Mouse (Mus musculus) hindbrain, embryonic 13.5 days (tissue): ENCODE data around the gene 4930524J08Rik. TPM values are rescaled to one million over a fixed set of nuclear protein-coding genes. Genes with fewer than 3 reads are reported as not detected.
A peak's percentile ranks its signal among the peaks of the same experiment; 100 is the strongest.

Experiments used
- ATAC-seq: fragments of 200-750 bp; cut with Nextera tagmentation; 2 replicates; pipeline ENCODE4 v1.8.0; 2017; ENCODE audit warnings: moderate TSS enrichment; ENCODE audit not compliant: low FRiP score
- H3K27ac ChIP-seq: fragments of 300-500 bp; sonication (generic); 2 replicates; pipeline ENCODE4 v1.5.1; 2015; ENCODE audit warnings: inconsistent platforms, mild to moderate bottlenecking, moderate library complexity
- H3K27me3 ChIP-seq: fragments of 300-500 bp; sonication (generic); 2 replicates; pipeline ENCODE4 v1.6.1; 2015; ENCODE audit warnings: mild to moderate bottlenecking, inconsistent platforms
- H3K36me3 ChIP-seq: fragments of 300-500 bp; sonication (generic); 2 replicates; pipeline ENCODE4 v1.6.1; 2015; ENCODE audit warnings: mild to moderate bottlenecking, inconsistent platforms
- H3K4me1 ChIP-seq: fragments of 300-500 bp; sonication (generic); replicated peaks from 2 replicates; pipeline ENCODE4 v1.6.1; 2015; ENCODE audit warnings: inconsistent platforms
- H3K4me2 ChIP-seq: fragments of 300-500 bp; sonication (generic); 2 replicates; pipeline ENCODE4 v1.6.1; 2015; ENCODE audit warnings: inconsistent platforms, mild to moderate bottlenecking, moderate library complexity
- H3K4me3 ChIP-seq: fragments of 300-500 bp; sonication (generic); 2 replicates; pipeline ENCODE4 v1.5.1; 2015; ENCODE audit warnings: mild to moderate bottlenecking, inconsistent platforms
- H3K9ac ChIP-seq: fragments of 300-500 bp; sonication (generic); 2 replicates; pipeline ENCODE4 v1.6.1; 2015; ENCODE audit warnings: mild to moderate bottlenecking, inconsistent platforms
- H3K9me3 ChIP-seq: fragments of 300-500 bp; sonication (generic); 2 replicates; pipeline ENCODE4 v1.6.1; 2016; ENCODE audit warnings: inconsistent platforms
- WGBS: fragments of 180-500 bp; shearing (Covaris S2); methylation state at CpG from one replicate; pipeline ENCODE4 v1.1.7; 2015; 5-methylcytosine and 5-hydroxymethylcytosine counted together
- polyA plus RNA-seq: library from polyadenylated mRNA; unstranded; fragments of >200 nt; fragmentation: Nextera tagmentation; extraction: Ambion mirVana; gene quantifications from 2 replicates; pipeline ENCODE4 v1.2.1, GENCODE M21; 2015

4930524J08Rik gene
- polyA plus RNA-seq: 3.9 and 4.0 TPM in 2 replicates

DNA sequence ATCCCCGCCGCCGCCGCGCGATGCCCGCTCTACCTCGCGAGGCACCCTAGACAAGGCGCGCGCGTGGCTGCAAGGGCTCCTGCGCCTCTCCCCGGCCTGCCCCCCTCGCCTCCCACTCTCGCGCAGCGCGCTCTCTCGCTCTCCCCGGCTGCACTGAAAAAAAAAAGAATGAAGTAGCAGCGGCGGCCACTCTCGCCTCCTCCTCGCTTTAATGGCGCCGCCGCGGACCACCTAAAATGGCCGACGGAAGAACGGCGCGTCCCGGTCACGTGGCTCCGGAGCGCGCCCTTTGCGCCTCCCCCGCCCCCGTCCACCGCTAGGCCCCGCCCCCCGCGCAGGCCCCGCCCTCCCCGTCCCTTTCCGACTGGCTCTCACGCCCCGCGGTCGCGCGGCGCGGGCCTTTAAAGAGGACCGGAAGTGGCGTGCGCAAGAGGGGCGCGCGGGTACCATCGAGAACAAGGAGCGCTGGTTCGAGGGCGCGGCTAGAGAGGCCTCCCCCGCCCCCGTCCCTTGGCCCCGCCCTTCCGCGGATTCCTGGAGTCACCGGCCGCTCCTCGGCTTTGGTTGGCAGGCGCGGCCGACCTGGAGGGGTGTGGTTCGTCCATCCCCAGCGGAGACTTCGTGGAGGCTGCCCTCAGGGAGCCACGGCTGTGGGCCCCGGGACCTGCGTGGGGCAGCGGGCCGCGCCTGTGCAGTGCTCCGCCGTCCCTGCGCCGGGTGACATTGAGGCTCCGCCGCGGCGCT lies at the start of gene 4930524J08Rik, which contains the start of gene Hnrnpd:
4930524J08Rik (plus strand) TSS at position 363 of the 744 bp plus-strand sequence.
Hnrnpd (minus strand) TSS at position 240 of the 744 bp plus-strand sequence.
- WGBS: under 1% methylated on average over 90 of the region's 97 CpGs
- no peaks in the 10 kb centered on the region for H3K9me3 ChIP-seq
- 0 out of 2 replicates have a peak, but pooled peaks cover 4% of the 10 kb centered on the region for H3K36me3 ChIP-seq
- ATAC-seq: peak; percentile 98
- H3K27me3 ChIP-seq: no peaks in the 10 kb centered on the region
- H3K4me2 ChIP-seq: peak within 1 kb of the TSS; percentile 90
- peaks cover 32% of the 10 kb centered on the region for H3K4me1 ChIP-seq
- H3K9ac ChIP-seq: peak within 1 kb of the TSS; percentile 99
- peak within 1 kb of the TSS; percentile 94 for H3K4me3 ChIP-seq
- peak within 1 kb of the TSS; percentile 99 for H3K27ac ChIP-seq

DNA sequence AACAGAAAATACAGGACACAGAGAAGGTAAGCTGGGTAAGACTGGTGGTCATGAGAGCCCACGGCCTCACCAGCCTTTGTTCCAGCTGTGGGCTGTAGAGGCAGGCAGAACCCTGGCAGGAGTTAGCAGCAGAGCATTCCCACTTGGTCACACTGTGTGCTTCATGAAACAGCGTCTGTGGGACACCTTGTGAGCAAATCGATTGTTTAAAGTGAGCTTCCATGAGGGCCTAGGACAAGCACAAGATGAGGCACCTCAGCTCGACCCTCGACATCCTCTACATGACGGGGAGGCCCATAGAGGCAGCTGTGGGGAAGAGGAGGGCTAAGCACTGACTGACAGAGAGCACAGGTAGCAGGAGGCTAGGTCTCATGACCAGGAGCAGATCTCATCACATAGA lies 47.0 kb upstream of the 4930524J08Rik start:
- no peak overlapping the region for H3K27ac ChIP-seq
- 89% methylated on average over 6 of the region's 6 CpGs for WGBS
- H3K4me2 ChIP-seq: no peak overlapping the region
- H3K36me3 ChIP-seq: no peaks in the 10 kb centered on the region
- no peak for ATAC-seq
- H3K9me3 ChIP-seq: no peaks in the 10 kb centered on the region
- H3K4me1 ChIP-seq: no peaks in the 10 kb centered on the region
- no peaks in the 10 kb centered on the region for H3K27me3 ChIP-seq
- no peak overlapping the region for H3K9ac ChIP-seq
- no peak overlapping the region for H3K4me3 ChIP-seq

DNA sequence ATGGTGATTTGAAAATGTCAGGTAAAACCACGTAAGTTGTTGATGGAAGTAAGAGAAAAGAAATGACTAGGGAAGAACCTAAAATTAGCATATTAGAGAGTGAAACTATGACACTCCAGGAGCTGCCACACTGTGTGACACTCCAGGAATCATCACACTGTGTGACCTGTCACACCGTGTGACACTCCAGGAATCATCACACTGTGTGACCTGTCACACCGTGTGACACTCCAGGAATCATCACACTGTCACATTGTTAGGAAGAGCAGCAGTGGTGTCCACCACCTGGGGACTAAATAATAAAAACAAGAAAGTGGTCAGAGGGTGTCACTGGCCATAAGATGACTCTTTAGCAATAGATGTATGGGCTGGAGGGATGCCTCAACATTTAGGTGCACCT lies 39.4 kb upstream of the 4930524J08Rik start:
- 72% methylated on average over 3 of the region's 3 CpGs for WGBS
- Histone ChIP-seq H3K9me3 (peaks cover 8% of the 10 kb centered on the region; the same call in 1 of the 2 replicates), H3K4me3 (no peak overlapping the region), H3K9ac (no peak overlapping the region), H3K4me1 (peaks cover 3% of the 10 kb centered on the region; the same call in 1 of the 2 replicates), H3K36me3 (peaks cover 4% of the 10 kb centered on the region; the same call in 1 of the 2 replicates), H3K27ac (no peak overlapping the region), H3K4me2 (no peak overlapping the region), H3K27me3 (no peaks in the 10 kb centered on the region)
- ATAC-seq: no peak

DNA sequence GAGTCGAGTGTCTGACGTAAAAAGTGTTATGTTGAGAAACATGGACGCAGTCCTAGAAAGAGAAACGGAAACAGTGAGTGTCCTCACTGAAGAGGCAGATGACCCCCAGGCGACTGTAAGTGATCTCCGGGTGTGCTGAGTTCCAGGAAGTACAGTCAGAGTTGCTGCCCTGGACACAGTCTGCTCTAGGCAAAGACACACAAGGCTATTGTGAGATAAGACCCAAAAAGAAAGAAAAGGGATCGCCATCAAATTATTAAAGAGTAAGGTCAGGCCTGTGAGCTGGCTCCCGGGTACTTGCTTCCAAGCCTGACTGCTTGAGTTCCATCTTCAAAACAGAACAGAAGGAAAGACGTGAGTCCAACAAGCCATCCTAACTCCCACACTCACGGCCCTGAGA lies 37.6 kb upstream of the 4930524J08Rik start:
- Histone ChIP-seq H3K27me3 (no peaks in the 10 kb centered on the region), H3K4me2 (no peak overlapping the region), H3K9ac (no peak overlapping the region), H3K36me3 (peaks cover 22% of the 10 kb centered on the region), H3K4me1 (peaks cover 3% of the 10 kb centered on the region; the same call in 1 of the 2 replicates), H3K4me3 (no peak overlapping the region), H3K9me3 (peaks cover 18% of the 10 kb centered on the region), H3K27ac (no peak overlapping the region)
- WGBS: 79% methylated on average over 10 of the region's 10 CpGs
- ATAC-seq: no peak

DNA sequence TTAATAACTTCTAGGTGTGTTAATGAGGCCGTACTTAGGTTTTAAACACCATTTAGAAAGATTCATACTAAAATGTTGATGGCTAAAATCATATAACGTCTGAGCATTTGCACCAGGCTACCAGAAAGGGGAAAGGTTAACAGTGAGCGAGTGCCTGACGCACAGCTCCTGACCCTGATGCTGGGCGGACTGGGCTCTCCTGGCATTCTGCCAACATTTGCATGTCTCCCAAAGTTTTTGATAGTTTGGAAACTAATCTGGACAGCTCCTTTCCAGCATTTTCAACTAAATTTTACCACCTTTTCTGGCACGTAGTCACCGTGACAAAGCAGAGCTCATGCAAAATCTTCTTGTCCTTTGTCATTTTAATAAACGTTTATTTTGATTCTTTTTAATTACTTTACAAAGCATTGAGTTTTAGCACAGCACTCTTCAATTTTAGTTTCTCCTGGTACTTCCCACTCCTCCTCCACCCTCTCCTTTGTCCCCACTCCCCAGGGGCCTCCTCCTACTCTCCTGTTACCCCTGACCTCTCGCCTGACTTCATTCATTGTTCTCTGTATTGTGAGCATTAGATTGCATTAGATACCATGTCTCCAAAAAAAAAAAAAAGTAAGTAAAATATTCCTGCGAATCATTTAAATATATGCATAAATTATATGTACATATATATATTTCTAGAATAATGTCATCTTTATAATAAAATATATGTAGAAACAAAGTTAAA lies 36.9 kb upstream of the 4930524J08Rik start:
- H3K9me3 ChIP-seq: peaks cover 18% of the 10 kb centered on the region
- WGBS: 34% methylated on average over 10 of the region's 10 CpGs
- ATAC-seq: no peak
- H3K4me3 ChIP-seq: no peak overlapping the region
- peaks cover 3% of the 10 kb centered on the region; the same call in 1 of the 2 replicates for H3K4me1 ChIP-seq
- H3K9ac ChIP-seq: no peak overlapping the region
- no peak overlapping the region for H3K4me2 ChIP-seq
- H3K36me3 ChIP-seq: peaks cover 27% of the 10 kb centered on the region
- no peaks in the 10 kb centered on the region for H3K27me3 ChIP-seq
- H3K27ac ChIP-seq: no peak overlapping the region

DNA sequence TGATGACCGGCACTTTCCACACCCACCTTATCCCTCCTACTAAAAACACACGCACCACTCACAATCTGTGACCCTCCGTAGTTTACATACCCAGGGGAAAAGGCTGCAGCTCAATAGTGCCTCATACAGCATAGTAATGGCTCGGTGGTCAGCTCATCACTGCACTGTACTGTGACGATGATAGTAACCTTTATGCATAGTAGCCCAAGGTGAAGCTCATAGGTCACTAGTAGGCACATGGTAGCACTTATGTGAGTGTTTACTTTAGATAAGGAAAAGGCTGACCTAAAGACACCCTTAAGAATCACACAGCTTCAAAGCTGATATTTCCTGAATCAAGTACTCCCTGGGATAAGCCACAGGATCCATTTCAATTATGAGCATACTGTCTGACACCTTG lies 26.3 kb upstream of the 4930524J08Rik start:
- ATAC-seq: peak; percentile 28; the same call in 1 of the 2 replicates
- Histone ChIP-seq H3K4me1 (0 out of 2 replicates have a peak, but pooled peaks cover 3% of the 10 kb centered on the region), H3K9ac (no peak overlapping the region), H3K27ac (no peak overlapping the region), H3K36me3 (peaks cover 10% of the 10 kb centered on the region; the same call in 1 of the 2 replicates), H3K9me3 (no peaks in the 10 kb centered on the region), H3K4me3 (no peak overlapping the region), H3K27me3 (no peaks in the 10 kb centered on the region), H3K4me2 (no peak overlapping the region)
- 85% methylated on average over 5 of the region's 5 CpGs for WGBS

DNA sequence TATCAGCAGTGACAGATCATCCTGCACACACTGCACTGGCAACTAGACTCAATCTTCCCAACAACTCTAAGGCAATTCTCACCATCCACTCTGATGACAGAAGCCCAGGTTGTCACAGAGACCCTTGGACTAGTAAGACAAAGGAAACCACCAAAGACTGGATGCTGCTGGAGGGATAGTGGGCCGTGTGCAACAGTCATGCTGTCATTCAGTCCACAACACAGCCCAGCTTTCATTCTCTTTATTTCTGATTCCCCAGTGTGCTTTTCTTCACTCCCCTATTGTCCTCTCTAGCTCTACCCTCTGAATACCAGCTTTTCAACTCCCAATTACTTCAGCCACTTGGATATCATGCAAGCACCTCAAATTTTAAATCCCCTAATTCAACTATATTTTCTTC lies 25.0 kb upstream of the 4930524J08Rik start:
- no peaks in the 10 kb centered on the region for H3K9me3 ChIP-seq
- no peak overlapping the region for H3K27ac ChIP-seq
- 0 out of 2 replicates have a peak, but pooled peaks cover 3% of the 10 kb centered on the region for H3K4me1 ChIP-seq
- no peaks in the 10 kb centered on the region for H3K27me3 ChIP-seq
- peaks cover 17% of the 10 kb centered on the region for H3K36me3 ChIP-seq
- no peak overlapping the region for H3K9ac ChIP-seq
- H3K4me3 ChIP-seq: no peak overlapping the region
- H3K4me2 ChIP-seq: no peak overlapping the region
- no peak; the same call in 1 of the 2 replicates for ATAC-seq
- 11% methylated on average over 1 of the region's 1 CpGs for WGBS

DNA sequence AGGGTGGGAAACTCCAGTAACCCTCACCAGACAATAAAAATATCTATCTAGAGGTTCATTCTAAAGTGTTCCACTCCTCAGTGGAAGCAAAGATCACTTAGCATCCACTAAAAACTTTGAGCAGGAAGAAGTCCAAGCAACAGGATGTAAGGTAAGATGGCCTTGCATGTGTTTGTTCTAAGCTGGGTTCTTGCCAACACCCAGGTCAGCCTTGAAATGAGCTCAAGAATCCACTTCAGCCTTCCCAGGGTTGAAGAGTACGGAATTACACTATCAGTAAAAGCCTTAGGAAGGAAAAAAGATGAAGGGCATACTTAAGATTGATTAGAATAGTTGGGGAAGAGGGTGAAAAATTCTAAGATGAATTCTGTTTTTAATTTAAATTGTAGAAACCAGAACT lies 20.2 kb upstream of the 4930524J08Rik start:
- H3K36me3 ChIP-seq: peaks cover 35% of the 10 kb centered on the region

DNA sequence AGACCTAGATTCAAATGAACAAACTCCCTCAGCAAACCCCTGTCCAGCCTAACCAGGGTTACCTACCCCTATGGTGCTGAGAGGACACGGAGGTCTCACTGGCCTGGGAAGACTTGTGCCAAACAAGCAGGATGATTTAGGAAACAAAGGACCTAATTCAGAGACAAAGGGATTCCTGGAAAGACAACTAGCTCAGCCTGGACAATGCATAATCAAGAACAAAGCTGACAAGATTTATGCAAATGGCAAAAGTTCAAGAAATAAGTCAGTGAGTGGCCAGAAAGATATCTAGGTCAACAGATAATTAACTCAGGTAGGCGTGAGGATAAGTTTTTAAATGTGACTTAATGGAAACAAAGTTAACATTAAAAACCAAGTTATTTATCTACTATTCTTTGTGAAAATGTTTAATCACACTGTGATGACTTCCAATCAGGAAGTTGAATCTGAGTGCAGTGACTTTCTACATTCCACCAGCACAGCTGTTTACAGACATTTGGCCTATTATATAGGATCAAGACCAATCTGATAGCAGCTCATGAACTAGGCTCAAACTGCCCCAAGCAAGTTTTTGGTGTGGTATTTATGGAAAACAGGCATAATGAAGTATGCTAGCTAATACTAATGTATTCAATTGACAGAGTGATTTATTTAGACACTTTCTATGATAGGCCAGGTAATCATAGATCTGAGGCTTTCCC lies 19.5 kb upstream of the 4930524J08Rik start:
- Histone ChIP-seq H3K36me3 (peaks cover 42% of the 10 kb centered on the region), H3K4me2 (no peak overlapping the region), H3K27me3 (no peaks in the 10 kb centered on the region), H3K4me3 (no peak overlapping the region), H3K9me3 (no peaks in the 10 kb centered on the region), H3K4me1 (no peaks in the 10 kb centered on the region), H3K9ac (no peak overlapping the region), H3K27ac (no peak overlapping the region)
- WGBS: 77% methylated on average over 2 of the region's 2 CpGs
- ATAC-seq: no peak

More for the DNA sequence above, 20.2 kb upstream of the 4930524J08Rik start:
- no peak overlapping the region for H3K4me2 ChIP-seq
- H3K27me3 ChIP-seq: no peaks in the 10 kb centered on the region
- H3K27ac ChIP-seq: no peak overlapping the region
- WGBS: 92% methylated on average over 1 of the region's 1 CpGs
- no peak overlapping the region for H3K9ac ChIP-seq
- 0 out of 2 replicates have a peak, but pooled peaks cover 3% of the 10 kb centered on the region for H3K4me1 ChIP-seq
- no peak overlapping the region for H3K4me3 ChIP-seq
- H3K9me3 ChIP-seq: no peaks in the 10 kb centered on the region
- no peak for ATAC-seq

DNA sequence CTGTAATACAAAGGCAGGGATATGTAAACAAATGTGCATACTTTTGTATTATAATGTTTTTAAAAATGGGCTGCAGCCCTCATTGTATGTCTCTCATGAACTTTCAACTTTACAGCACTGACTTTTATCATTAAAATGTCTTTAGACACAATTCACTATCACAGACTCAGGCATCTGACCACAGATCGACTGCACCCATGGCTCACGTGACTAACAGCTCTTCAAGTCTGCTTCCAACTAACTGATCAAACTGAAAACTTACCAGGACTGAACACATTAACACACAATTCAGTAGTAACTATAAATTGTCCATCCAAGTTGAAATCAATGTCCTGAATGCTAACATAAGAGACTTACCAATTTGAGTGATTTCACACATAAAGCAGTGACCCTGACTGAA lies 18.9 kb upstream of the 4930524J08Rik start:
- Histone ChIP-seq H3K9me3 (no peaks in the 10 kb centered on the region), H3K27me3 (no peaks in the 10 kb centered on the region), H3K27ac (no peak overlapping the region), H3K4me3 (no peak overlapping the region), H3K36me3 (peaks cover 47% of the 10 kb centered on the region), H3K4me1 (no peaks in the 10 kb centered on the region), H3K4me2 (no peak overlapping the region), H3K9ac (no peak overlapping the region)
- WGBS: 93% methylated on average over 2 of the region's 2 CpGs
- ATAC-seq: no peak

DNA sequence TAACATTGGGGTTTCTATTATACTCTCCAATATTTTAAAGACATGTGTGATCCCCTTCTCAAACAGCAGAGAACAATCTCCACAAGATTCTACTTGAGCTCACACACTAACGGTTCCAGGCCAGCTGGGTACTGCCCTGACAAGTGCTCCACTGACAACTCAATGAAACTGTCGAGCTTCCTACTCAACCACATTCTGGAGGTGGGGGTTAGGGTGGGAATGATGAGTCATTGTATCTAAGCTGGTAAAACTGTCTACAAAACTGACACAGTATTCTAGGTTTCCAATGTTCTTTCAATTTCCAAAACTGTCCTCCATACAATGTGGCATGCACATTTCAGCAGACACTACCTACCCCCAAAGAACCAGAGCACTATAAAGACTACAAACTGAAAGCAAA lies 4.9 kb upstream of the 4930524J08Rik start:
- Histone ChIP-seq H3K4me3 (no peak overlapping the region), H3K36me3 (peaks cover 9% of the 10 kb centered on the region), H3K9ac (no peak overlapping the region), H3K4me1 (peaks cover 38% of the 10 kb centered on the region), H3K27me3 (no peaks in the 10 kb centered on the region), H3K9me3 (no peaks in the 10 kb centered on the region), H3K4me2 (0 out of 2 replicates have a peak overlapping the region, but pooled peaks have one; percentile 6), H3K27ac (no peak overlapping the region)
- no peak for ATAC-seq
- 23% methylated on average over 2 of the region's 2 CpGs for whole genome bisulfite sequencing

DNA sequence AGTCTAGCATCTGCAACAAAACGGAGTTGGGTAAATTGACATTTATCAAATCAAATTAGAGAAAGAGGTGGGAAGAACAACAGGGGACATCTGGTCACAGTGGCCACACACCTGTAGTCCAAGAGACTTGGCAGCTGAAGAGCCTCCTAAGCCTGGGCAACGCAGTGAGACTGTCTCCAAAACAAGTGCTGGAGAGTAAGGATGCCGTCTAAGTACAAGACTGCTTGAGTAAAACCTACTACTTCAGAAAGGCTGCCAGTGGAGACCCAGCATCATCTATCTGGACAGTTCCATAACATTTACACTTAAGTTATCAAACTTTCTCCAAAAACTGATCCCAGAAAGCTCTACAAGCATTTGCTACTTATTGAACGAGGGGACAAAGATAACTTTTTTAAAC lies 3.8 kb upstream of the 4930524J08Rik start:
- no peak for ATAC-seq
- H3K4me3 ChIP-seq: peak overlapping the region; percentile 4; the same call in 1 of the 2 replicates
- 60% methylated on average over 4 of the region's 4 CpGs for WGBS

More for the DNA sequence above, 3.8 kb upstream of the 4930524J08Rik start:
- H3K36me3 ChIP-seq: peaks cover 9% of the 10 kb centered on the region
- H3K4me1 ChIP-seq: peaks cover 42% of the 10 kb centered on the region
- no peak overlapping the region for H3K27ac ChIP-seq
- peak overlapping the region; percentile 90 for H3K4me2 ChIP-seq
- H3K9ac ChIP-seq: no peak overlapping the region
- no peaks in the 10 kb centered on the region for H3K27me3 ChIP-seq
- H3K9me3 ChIP-seq: no peaks in the 10 kb centered on the region
